Mouse (Mus musculus): Measurements from ENCODE around the gene Exoc3l2.
A peak's percentile ranks its signal among the peaks of the same experiment; 100 is the strongest.
"Not testable (repeated sequence)": the region's sequence is repeated elsewhere in the genome, so short reads cannot be mapped to it uniquely, and the experiment has no call there.

The Exoc3l2 gene

DNA sequence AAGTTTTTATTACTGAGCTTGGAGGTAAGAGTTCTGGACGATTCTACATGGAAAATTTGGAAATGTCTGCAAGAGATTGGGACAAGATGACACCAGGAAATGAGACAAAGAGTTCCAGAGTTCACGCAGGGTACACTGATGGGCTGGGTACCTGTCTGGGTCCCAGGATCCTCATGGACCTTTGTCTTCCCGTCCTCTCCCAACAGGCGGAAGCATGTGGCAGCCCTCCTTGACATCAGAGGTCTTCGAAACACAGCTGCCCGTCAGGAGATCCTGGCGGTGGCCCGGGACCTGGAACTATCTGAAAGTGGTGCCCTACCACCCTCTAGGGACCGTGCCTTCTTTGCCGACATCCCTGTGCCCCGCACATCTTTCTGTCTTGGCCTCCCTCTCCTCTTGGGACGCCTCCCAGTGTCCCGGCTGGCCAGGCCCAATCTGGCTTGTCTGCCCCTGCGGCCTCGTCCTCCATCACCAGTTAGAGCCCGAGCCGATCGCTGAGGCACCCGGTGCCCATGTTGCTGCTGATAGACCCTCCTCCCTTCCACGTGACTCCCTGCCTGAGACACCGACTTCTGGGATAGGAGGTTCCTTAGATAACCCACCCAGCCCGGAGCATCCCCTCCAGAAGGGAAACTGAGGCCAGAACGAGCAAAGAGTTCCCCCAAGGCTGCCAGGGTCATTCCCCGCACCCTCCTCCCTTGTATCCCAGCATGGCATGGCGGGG is 31.8 kb downstream of the Exoc3l2 start:
- no peak for DNase-seq

DNA sequence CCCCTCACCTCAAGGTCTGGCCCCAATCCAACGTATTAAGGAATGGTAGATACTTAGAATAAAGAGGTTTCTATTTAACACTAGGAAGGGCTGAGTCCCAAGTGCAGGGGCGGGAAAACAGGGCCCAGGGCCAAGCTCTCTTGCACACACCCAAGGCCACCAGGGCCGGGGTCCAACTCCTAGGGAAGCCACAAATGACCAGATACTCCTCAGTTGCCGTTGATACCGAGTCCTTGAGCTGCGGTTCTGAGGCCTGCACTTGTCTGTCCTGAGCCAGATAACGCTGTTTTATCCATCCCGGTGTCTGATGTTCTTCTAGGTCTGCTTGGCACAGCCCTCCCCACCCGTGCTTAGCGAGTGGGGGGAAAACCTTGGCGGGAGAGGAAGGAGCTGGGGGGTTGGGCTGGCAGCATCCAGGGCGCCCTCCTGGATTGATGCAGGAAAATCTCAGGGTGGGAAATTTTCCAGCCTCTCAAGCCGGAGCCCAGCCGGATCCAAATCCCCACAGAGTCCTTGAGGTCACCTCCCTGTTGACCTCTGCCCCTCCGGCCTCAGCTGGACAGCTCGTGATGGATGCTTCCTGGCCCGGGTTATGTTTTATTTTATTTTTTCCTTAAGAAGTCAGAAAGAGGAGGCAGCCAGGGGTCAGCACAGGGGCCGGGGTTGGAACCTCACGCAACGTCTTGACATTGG is 32.5 kb downstream of the Exoc3l2 start:
- DNase-seq, result no peak

DNA sequence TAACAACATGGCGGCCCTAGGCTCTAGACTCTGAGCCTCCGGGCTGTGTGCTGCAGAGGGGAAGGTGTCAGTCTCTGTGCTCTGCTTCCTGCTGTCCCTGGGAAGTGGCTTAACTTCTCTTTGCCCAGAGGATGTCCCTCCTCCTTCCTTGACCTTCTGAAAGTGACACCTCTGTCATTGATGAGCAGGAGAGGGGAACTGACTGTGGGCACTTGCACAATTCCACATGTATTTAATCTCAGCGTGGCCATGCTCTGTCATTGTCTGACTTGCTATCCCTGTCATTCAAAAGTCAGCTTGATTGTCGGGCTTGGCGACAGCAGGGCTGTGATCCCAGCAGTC is 33.1 kb downstream of the Exoc3l2 start:
- DNase-seq, result no peak

DNA sequence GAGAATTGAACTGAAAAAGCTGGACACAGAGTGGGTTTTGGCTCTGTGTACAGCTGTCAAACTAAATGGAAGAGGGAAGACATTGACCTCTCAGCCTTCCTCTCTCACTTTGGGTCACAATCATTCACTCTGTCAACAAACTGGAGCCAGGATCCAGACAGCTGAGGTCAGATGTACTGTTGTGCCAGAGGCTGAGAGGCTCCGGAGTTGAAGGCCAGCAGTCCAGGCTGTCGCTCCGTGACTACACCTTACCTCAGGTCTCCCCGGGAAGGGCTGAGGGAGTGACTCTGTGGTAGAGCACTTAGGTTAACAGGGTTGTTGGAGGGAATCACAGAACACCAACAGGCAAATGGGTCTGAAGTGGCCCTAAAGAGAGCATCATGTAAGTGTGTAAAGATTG is 35.2 kb downstream of the Exoc3l2 start:
- no peak for DNase-seq

DNA sequence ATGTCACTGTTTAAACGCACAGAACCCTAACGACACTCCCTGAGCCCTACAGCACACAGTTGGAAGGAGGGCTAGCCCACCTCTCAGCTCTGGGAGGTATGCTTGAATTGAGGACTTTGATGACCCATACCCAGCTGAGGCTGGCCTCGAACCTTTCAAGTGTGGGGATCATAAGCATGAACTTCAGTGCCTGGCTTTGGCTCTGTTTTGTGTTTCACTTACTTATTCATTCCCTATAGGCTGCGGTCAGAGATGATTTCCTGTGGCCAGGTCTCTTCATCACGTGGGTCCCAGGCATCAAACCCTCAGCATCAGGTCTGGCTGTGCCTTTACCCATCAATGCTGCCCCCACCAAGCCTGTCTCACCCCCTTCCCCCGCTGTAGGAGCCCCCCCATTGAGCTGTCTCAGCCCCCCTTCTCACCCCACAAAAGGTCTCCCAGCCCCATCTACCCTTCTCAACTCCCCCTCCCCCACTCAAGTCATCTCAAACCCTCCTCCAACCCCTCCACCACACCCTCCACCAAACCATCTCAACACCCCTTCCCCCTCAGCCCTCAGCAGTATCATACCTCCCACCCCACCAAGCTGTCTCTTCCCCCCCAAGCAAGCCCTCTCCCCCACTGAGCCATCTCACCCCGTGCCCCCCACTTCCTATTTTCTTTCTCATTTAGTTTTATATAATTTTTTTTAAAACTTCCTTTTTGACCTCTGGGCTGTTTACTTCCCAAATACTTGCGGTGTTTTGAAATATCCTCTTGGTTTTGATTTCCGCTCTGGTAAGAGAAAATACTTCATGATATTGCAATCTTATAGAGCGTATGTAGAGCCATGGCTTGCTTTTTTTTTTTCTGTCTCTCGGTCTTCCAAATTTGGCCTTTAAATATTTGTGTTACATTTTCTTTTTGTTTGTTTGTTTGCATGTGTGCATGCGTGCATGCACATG is 37.6 kb downstream of the Exoc3l2 start:
- DNase-seq, result no peak

DNA sequence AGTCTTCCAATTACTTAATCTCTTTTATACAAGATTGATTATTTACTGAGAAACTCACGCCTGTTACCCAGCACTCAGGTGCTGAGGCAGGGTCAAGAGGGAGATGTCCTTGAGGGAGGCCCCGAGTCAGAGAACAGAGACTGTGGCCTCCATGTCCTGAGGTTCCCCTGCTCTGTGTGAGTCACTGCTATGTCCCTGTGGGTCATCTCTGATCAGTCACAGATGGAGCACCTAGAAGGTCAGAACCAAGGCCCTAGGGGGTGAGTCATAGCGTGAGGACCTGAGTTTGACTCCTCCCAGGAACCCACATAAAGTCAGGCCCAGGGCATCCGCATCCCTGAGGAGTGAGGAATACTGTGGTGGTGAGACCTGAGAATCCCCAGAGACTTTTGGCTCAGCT is 38.5 kb downstream of the Exoc3l2 start:
- no peak for DNase-seq

DNA sequence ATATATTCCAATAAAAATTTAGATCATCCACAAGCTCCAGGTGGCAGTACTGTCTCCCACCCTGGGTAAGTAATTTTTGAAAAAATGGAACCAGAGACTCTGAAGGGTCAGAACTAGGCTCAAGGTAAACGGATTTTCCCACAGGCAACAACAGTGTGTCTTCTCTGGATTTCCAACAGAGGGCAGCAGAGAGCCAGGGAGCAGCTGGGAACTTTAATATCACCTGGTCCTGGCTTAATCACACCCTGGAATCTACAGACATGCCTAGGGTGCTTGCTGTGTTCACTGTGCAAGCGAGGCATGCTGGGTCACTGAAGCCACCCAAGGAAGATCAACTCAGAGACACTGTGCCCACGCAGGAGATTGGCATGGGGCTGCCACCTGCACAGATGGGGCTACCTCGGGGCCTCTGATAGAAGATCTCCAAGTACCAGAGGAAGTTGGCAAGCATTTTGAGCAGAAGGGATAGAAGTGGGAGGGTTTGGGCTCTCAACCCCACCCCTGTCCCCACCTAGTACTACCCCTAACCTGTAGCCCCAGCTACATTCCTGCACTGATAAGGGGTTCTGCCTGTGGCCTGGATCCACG is 40.4 kb downstream of the Exoc3l2 start:
- peak; percentile 63 to 66 for DNase-seq

DNA sequence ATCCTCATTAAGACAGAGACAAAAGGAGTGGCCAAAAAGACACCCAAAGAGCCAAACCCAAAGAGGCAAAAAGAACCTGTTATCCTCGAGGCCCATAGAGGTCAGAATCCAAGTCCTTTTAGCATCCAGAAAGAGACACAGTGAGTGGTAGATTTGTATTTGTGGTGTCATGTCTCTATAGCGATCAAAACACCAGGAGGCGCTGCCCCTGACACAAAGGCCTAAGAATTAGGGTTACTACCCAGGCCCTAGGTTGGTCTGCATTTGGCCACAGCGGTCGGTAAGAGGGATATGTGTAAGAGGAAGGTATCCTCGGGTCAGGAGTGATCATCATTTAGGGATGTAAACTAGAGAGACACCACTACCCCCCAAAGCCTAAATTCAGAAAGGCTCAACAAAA is 43.2 kb downstream of the Exoc3l2 start:
- peak in 1 of 2 experiments; percentile 42 for DNase-seq

DNA sequence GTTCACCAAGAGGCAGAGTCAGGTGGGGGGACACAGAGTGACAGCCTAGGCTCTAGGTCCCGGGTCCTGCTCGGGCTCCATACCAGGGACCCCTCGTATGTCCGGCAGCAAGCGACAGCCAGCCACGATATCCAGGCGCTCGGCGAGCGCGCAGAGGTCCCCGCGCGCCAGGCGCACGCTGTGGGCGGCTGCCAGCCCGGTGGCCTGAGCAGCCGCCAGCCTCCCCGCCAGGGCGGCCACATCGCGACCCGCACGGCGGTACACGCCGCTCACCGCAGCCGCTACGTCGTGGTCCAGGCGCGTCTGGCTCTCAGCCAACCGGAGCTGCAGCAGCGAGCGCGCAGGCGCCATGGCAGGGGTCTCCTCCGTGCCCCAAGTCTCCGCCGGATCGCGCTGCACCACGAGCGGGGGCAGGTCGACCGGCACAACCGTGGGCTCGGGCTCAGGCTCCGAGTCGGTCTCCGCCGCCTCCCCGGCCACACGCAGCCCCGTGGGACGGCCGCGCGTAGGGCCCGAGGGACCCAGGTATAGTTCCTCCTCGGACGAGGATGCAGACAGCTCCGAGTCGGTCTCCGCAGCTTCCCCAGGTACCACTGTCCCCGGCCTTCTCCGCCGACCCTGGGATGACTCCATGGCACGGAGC is 44.0 kb downstream of the Exoc3l2 start:
- DNase-seq, result peak; percentile 40 to 53

DNA sequence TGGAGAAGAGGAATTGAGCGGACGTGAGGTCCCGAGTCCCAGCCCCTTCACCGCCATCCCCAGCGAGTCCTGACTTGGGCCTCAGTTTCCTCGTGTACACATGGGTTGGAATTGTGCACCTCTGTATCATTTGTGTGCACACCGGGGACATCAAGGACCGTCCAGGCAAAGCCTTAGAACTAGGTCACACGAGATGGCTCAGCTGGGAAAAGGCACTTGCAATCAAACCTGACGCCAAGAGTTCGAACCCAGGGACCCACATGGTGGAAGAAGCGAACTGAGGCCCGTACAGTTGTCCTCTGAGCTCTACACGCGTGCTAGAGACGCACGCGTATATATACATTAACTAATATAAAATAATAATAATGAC is 44.5 kb downstream of the Exoc3l2 start:
- DNase-seq, result peak; percentile 28 to 32

DNA sequence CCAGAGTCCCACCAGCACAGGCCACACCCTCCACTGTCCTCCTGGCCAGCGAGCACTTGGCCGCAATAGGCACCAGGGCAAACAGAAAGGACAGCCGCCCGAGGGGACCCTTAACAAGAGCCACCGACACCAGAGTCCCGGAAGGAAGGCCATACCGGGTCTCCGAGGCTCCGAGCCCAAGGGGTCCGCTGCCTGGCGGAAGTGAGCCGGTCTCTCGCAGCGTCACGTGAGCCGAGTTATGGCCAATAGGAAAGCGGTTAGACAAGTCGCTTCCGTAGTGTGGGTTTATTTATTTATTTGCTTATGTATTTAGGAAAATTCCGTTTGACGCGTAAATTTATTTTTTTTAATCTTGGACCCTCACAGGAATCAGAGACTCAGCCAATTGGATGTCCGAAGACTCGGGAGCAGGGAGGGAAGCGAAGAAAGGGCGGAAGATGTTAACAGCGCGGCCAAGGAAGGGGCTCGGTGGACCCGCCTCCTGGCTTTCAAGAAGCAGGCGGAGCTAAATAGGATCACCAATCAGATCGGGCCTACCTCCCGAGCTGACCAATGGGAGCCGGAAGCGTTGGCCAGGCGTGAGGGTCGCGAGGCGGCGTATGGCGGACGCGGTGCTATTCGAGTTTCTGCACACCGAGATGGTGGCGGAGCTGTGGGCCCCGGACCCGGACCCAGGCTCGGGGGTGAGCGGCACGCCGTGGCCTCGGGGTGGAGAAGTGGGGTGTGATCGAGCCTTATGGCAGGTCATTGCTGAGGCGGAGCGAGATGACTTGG is 45.2 kb downstream of the Exoc3l2 start, which contains the start of the genes Bloc1s3 and Trappc6a:
Gene Bloc1s3, minus strand, starts transcription at position 218 of the 774 bp plus-strand sequence.
Gene Trappc6a, plus strand, starts transcription at position 246 of the 774 bp plus-strand sequence.
- peak; percentile 86 to 87 for DNase-seq

DNA sequence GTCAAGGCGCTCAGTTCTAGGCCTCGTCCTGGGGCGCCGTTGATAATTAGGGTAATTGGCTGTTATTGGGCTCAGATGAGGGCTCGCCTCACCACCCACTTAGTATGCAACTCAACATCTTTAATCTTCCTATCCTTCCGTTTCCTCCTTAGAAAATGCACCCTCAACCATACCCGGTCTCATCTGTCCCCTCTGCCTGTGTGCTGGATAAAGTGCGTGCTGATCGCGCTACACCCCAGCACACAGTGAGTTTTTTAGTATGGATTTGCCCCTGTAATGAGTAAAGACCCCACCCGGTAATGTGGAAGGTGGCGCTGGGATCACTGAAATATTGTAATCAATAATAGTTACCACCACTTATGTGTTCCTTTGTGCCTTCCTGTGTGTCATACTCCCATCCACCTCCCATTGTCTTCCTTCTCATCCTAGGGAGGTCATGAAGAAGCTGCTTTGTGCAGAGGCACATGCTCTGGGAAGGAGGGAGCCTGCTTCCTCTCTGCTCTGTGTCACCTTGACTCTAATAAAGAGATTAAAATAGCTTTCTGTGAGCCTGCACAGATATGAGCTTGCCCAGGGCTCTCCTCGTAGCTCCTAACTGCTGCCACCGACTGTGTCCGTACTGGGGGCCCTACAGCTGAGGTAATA is 45.9 kb downstream of the Exoc3l2 start:
- DNase-seq, result no peak

DNA sequence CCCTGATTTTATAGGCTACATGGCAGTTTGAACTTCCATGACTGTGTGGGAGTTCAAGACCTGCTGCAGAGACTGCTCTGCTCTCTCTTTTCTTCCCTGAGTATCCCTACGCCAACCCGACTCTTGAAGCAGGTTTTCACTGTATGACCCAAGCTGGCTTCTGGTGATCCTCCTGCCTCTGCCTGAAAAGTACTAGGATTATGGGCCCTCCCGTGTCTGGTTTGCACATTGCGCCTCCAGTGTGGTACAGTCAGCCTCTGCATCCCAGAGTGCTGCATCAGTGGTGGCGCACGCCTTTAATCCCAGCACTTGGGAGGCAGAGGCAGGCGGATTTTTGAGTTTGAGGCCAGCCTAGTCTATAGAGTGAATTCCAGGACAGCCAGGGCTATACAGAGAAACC is 46.7 kb downstream of the Exoc3l2 start:
- DNase-seq, result no peak

DNA sequence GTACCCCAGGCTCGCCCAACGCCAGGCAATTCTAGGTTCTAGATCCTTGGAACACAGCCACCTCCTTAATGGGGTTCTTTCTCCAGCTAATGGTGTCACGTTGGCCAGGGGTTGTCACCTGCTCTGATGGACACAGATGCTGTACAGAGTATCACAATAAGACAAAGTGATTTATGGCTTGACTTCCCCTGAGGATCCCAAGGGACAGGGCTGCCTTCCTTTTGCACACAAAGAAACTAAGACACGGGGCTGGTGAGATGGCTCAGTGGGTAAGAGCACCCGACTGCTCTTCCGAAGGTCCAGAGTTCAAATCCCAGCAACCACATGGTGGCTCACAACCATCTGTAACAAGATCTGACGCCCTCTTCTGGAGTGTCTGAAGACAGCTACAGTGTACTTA is 48.8 kb downstream of the Exoc3l2 start:
- not testable (repeated sequence) for DNase-seq

DNA sequence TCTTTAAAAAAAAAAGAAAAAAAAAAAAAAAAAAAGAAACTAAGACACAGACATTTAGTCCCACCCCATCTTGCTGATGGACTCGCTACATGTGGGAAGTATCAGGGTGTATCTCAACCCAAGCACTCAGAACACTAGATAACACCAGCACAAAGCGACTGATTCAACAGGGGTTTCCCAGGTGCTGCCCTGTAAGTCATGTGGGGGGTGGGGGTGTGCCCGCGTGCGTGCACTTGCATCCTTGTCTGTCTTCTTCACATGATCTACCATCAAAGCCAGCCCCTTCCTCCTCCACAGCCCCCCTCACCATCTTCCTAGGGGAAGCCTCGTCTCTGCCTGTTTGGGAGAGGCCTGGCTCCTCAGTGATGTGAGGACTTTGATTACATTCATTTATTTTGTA is 49.2 kb downstream of the Exoc3l2 start:
- no peak for DNase-seq

DNA sequence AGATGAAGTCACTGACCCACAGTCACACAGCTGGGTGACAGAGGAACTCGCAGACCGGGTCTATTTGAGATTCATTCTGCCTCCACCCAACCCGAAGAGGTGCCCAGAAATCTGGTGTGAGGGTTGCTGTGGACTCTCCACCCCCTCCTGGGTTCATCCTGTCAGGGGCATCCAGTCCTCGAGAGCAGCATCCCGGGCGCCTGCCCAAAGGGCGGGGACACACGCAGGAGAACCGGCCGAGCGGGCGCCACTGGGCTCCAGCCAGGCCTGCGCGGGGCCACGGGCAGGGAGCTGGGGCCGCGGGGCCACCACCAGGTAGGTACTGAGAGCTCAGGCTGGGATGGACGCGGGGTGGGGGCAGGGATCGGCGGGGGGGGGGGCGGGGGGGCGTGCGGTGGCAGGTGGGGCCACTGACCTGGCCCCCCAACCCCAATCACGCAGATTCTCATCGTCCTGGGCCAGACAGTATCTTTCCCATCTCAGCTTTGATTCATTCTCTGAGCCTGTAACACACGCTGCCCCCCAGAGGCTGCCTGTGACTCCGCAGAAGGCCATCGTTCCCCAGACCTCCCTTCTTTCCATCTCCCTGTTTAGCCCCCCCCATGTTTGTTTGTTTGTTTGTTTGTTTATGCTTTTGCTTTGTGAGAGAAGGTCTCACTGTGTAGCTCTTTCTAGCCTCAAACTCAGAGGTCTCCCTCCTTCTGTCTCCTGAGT is 54.7 kb downstream of the Exoc3l2 start, which contains the start of gene Nkpd1:
Gene Nkpd1, plus strand, starts transcription at position 187 of the 714 bp plus-strand sequence.
- peak; percentile 30 to 35 for DNase-seq

DNA sequence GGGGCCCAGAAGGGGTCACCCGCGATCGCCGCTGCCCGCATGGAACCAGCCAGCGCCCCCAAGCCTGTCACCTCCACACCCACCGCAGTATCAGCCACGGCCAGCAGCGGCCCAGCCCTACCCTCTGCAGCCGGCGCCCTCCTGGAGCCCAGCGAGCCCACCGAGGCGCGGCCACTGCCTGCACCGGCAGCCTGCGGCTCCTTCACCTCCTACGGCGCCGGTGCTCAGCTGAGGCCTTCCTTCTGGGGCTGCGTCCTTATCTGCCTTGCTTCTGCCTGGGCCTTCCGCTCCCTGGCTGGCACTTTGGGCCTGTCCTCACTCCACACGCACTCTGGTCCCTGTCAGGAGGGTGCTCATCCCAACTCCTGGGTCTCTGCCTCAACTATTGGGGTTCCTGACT is 56.9 kb downstream of the Exoc3l2 start:
- DNase-seq, result no peak

DNA sequence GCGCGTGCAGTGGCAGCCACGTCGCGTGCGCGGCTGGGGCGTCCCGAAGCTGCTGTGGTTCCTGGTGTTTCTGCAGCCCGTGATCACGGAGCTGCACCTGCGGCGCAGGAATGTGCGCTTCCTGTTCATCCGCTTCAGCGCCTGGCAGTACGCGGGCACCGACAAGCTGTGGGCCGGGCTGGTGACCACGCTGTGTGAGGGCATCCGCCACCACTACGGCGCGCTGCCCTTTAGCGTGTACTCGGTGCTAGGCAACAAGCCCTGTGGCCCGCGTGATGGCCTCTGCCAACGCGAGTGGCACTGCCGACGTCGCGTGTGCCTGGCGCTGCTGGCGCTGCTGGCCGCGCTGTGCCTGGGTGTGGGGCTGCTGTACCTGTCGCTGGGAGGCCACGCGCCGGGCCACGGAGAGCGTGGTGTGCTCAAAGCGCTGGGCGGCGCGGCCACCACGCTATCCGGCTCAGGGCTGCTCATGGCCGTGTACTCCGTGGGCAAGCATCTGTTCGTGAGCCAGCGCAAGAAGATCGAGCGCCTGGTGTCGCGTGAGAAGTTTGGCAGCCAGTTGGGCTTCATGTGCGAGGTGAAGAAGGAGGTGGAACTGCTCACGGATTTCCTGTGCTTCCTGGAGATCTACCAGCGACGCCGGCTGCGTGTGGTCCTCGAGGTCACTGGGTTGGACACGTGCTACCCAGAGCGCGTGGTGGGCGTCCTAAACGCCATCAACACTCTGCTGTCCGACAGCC is 60.1 kb downstream of the Exoc3l2 start:
- DNase-seq, result peak; percentile 22 to 34

DNA sequence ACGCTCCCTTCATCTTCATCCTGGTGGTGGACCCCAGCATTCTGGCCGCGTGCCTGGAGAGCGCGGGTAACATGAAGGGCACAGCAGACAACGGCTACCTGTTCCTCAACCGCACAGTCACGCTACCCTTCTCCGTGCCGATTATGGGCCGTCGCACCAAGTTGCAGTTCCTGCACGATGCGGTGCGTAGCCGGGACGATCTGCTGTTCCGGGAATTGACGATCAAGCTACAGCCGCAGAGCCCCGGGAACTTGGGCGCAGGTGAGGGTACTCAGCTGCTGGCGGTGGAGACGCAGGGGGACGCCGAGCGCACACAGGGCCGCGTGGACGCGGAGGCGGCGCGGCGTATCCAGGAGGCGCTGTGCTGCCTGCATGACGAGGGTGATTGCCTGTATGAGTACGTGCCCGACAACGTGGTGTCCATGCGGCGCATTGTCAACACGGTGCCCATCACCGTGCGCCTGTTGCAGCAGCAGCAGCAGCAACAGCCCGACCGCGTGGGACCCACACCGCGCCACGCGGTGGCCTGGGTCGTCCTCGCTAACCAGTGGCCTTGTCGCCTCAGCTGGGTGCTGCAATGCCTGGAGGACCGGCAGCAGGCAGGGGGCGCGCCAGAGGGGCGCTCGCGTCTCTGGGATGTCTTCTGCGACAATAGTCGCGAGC is 60.8 kb downstream of the Exoc3l2 start:
- DNase-seq, result peak; percentile 54 to 60
